16 mouse cellular contexts compared by ENCODE assay signal in genomic region chr14:46077406-46078131, GRCm38 (mm10).
DNase-seq lines count a peak whose midpoint lies in the region; ATAC-seq lines count a peak whose summit lies in the region.
"Had no signal": no experiment of that assay in that cellular context is flagged by ENCODE, and none has a peak within 500 bp of the region (broad histone marks: within the 10 kb centered on the region; RNA-seq: fewer than 3 reads in every experiment).

No protein-coding gene starts in this region.

- H3K4me2 ChIP-seq in embryonic facial prominence, embryonic 14.5 days (ENCODE audit: low read depth, low read length), result no peak overlapping the region
- H3K4me2 ChIP-seq in hindbrain, embryonic 14.5 days (replicated peaks), result no peak overlapping the region
- H3K4me2 ChIP-seq in midbrain, embryonic 14.5 days (ENCODE audit: low read length), result no peak overlapping the region
- H3K4me2 ChIP-seq: embryonic facial prominence, embryonic 15.5 days; liver, embryonic 12.5 days; midbrain, embryonic 12.5 days had no signal

- H3K9me3 ChIP-seq in embryonic facial prominence, embryonic 14.5 days (ENCODE audit: control insufficient read depth, low read length), result no peaks in the 10 kb centered on the region
- H3K9me3 ChIP-seq in embryonic facial prominence, embryonic 10.5 days, result no peaks in the 10 kb centered on the region
- H3K9me3 ChIP-seq in hindbrain, embryonic 14.5 days (ENCODE audit: control insufficient read depth, low read length), result no peaks in the 10 kb centered on the region
- H3K9me3 ChIP-seq in midbrain, embryonic 14.5 days (ENCODE audit: control insufficient read depth, low read length), result no peaks in the 10 kb centered on the region
- H3K9me3 ChIP-seq: embryonic facial prominence, embryonic 15.5 days; liver, embryonic 12.5 days; midbrain, embryonic 12.5 days had no signal

- no peak overlapping the region for H3K9ac ChIP-seq in embryonic facial prominence, embryonic 14.5 days (ENCODE audit: low read depth, low read length)
- H3K9ac ChIP-seq in hindbrain, embryonic 14.5 days, result no peak overlapping the region
- no peak overlapping the region for H3K9ac ChIP-seq in midbrain, embryonic 14.5 days (replicated peaks; ENCODE audit: low read length)
- H3K9ac ChIP-seq: embryonic facial prominence, embryonic 15.5 days; liver, embryonic 12.5 days; midbrain, embryonic 12.5 days had no signal

- no peak overlapping the region for H3K27ac ChIP-seq in embryonic facial prominence, embryonic 14.5 days (replicated peaks; ENCODE audit: low read depth, low read length)
- H3K27ac ChIP-seq in embryonic facial prominence, embryonic 10.5 days (replicated peaks), result no peak overlapping the region
- H3K27ac ChIP-seq in hindbrain, embryonic 14.5 days, result no peak overlapping the region
- H3K27ac ChIP-seq in midbrain, embryonic 14.5 days (replicated peaks; ENCODE audit: low read depth, low read length), result no peak overlapping the region
- H3K27ac ChIP-seq: embryonic facial prominence, embryonic 15.5 days; liver, embryonic 12.5 days; midbrain, embryonic 12.5 days had no signal

- intact Hi-C loops in heart, postnatal 36 days (cut with DNase I), result no loop called here

- H3K4me3 ChIP-seq in embryonic facial prominence, embryonic 14.5 days (ENCODE audit: low read depth, low read length), result no peak overlapping the region
- no peak overlapping the region for H3K4me3 ChIP-seq in embryonic facial prominence, embryonic 10.5 days
- no peak overlapping the region for H3K4me3 ChIP-seq in hindbrain, embryonic 14.5 days (replicated peaks; ENCODE audit: low read length)
- H3K4me3 ChIP-seq in midbrain, embryonic 14.5 days (replicated peaks; ENCODE audit: low read depth, low read length), result no peak overlapping the region
- H3K4me3 ChIP-seq: embryonic facial prominence, embryonic 15.5 days; liver, embryonic 12.5 days; midbrain, embryonic 12.5 days had no signal

- H3K4me1 ChIP-seq in embryonic facial prominence, embryonic 14.5 days (ENCODE audit: control insufficient read depth, insufficient read depth, low read length), result no peaks in the 10 kb centered on the region
- H3K4me1 ChIP-seq in embryonic facial prominence, embryonic 10.5 days, result 0 out of 2 replicates have a peak, but pooled peaks cover 5% of the 10 kb centered on the region
- no peaks in the 10 kb centered on the region for H3K4me1 ChIP-seq in hindbrain, embryonic 14.5 days (replicated peaks; ENCODE audit: control insufficient read depth, insufficient read depth, low read length)
- H3K4me1 ChIP-seq in midbrain, embryonic 14.5 days (ENCODE audit: control insufficient read depth, insufficient read depth, low read length), result no peaks in the 10 kb centered on the region
- H3K4me1 ChIP-seq: liver, embryonic 12.5 days; midbrain, embryonic 12.5 days had no signal

- no peak for ATAC-seq in embryonic facial prominence, embryonic 14.5 days (ENCODE audit: low read depth)
- peak; percentile 84 for ATAC-seq in hindbrain, embryonic 14.5 days (ENCODE audit: low FRiP score)
- ATAC-seq in midbrain, embryonic 14.5 days (ENCODE audit: low FRiP score, low TSS enrichment), result peak; percentile 69; the same call in 1 of the 2 replicates
- ATAC-seq: intestine, embryonic 16.5 days; liver, embryonic 12.5 days had no signal

- 72% methylated on average over 11 of the region's 11 CpGs for WGBS in embryonic facial prominence, embryonic 14.5 days
- WGBS in embryonic facial prominence, embryonic 10.5 days, result 86% methylated on average over 11 of the region's 11 CpGs
- 81% methylated on average over 11 of the region's 11 CpGs for WGBS in hindbrain, embryonic 14.5 days
- 82% methylated on average over 11 of the region's 11 CpGs for WGBS in midbrain, embryonic 14.5 days

- H3K36me3 ChIP-seq in embryonic facial prominence, embryonic 14.5 days (ENCODE audit: control insufficient read depth, insufficient read depth, low read length), result no peaks in the 10 kb centered on the region
- H3K36me3 ChIP-seq in embryonic facial prominence, embryonic 10.5 days (replicated peaks), result no peaks in the 10 kb centered on the region
- no peaks in the 10 kb centered on the region for H3K36me3 ChIP-seq in hindbrain, embryonic 14.5 days (replicated peaks; ENCODE audit: control insufficient read depth, insufficient read depth)
- H3K36me3 ChIP-seq in midbrain, embryonic 14.5 days (ENCODE audit: control insufficient read depth, insufficient read depth, low read length), result no peaks in the 10 kb centered on the region
- H3K36me3 ChIP-seq: embryonic facial prominence, embryonic 15.5 days; liver, embryonic 12.5 days; midbrain, embryonic 12.5 days had no signal

- H3K27me3 ChIP-seq in embryonic facial prominence, embryonic 14.5 days (replicated peaks; ENCODE audit: control insufficient read depth, insufficient read depth, low read length), result no peaks in the 10 kb centered on the region
- H3K27me3 ChIP-seq in embryonic facial prominence, embryonic 10.5 days (replicated peaks; ENCODE audit: low read depth, poor library complexity, severe bottlenecking), result no peaks in the 10 kb centered on the region
- no peaks in the 10 kb centered on the region for H3K27me3 ChIP-seq in hindbrain, embryonic 14.5 days (ENCODE audit: control insufficient read depth, insufficient read depth, low read length)
- H3K27me3 ChIP-seq in midbrain, embryonic 14.5 days (ENCODE audit: control insufficient read depth, insufficient read depth, low read length), result no peaks in the 10 kb centered on the region
- H3K27me3 ChIP-seq: embryonic facial prominence, embryonic 15.5 days; liver, embryonic 12.5 days; midbrain, embryonic 12.5 days had no signal

- peak; percentile 44 for DNase-seq in embryonic facial prominence, embryonic 14.5 days (ENCODE audit: low spot score)
- DNase-seq in embryonic facial prominence, embryonic 10.5 days (ENCODE audit: low spot score), result no peak
- peak; percentile 43 for DNase-seq in Muller cell, postnatal 12 days (ENCODE audit: inconsistent ontology term)
- peak; percentile 29 for DNase-seq in hindbrain, embryonic 14.5 days (ENCODE audit: low spot score)
- DNase-seq in midbrain, embryonic 14.5 days, result peak; percentile 58
- no peak for DNase-seq in heart, postnatal 36 days
- DNase-seq in layer of hippocampus, adult 9-11 months, result no peak
- DNase-seq in layer of hippocampus, adult 9-10 months (ENCODE audit: low spot score), result no peak
- DNase-seq: adrenal gland, adult 2 months; cerebellum, postnatal 36 days; right cerebral cortex, postnatal 25 days; thymus, adult 2 months had no signal

Comparison
In these comparisons a context has a peak if more than half of its experiments do, and no peak if none do; other contexts are left out.
1. DNase-seq: peak in embryonic facial prominence, embryonic 14.5 days (single experiment), Muller cell, postnatal 12 days (single experiment), hindbrain, embryonic 14.5 days (single experiment) and midbrain, embryonic 14.5 days (single experiment); none in embryonic facial prominence, embryonic 10.5 days (single experiment), heart, postnatal 36 days (0 of 2), layer of hippocampus, adult 9-11 months (single experiment) and layer of hippocampus, adult 9-10 months (single experiment).